Mouse (Mus musculus): ENCODE results near the gene Rgs11. TPM values are rescaled to one million over a fixed set of nuclear protein-coding genes. Genes with fewer than 3 reads are reported as not detected.
A peak's percentile ranks its signal among the peaks of the same experiment; 100 is the strongest.

The Rgs11 gene
- polyA plus RNA-seq, 1 experiment from 2014 or later, result 2.0 TPM

DNA sequence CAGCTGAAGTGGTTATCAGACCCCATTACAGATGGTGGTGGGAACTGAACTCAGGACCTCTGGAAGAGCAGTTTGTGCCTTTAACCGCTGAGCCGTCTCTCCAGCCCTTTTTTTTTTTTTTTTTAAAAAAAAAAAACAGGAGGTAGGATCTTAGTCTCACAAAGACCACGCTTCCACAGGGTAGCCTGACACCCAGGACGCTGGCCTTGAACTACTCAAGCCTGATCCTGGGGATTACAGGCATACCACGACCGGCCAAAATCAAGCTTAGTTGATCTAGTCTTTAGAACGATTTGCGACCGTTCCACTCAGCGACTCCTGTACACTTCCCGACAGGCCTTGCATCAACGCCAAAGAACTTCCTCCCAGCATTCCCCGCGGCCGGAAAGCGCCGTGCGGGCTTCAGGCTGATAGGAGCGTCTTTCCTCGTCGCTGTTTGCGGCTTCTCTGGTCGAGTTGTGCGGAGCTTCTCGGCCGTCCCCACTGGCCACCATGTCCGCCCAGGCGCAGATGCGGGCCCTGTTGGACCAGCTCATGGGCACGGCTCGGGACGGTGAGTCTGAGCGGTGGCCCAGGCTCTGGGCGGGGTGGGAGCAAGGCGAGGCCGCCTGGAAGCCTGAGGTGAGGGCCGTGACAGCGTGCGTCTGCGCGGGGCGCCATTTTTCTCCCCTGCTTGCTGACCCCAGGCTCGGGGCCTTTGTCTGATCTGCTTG, 49.9 kb downstream of the Rgs11 start, which contains the start of gene Luc7l:
Luc7l (plus strand) TSS at position 358 of the 713 bp plus-strand sequence.
- peak within 1 kb of the TSS; percentile 98 for H3K4me3 ChIP-seq (replicated peaks)
- H3K9me3 ChIP-seq, result no peaks in the 10 kb centered on the region
- peaks cover 15% of the 10 kb centered on the region for H3K36me3 ChIP-seq
- H3K4me2 ChIP-seq (replicated peaks), result peak within 1 kb of the TSS; percentile 79
- H3K4me1 ChIP-seq (replicated peaks), result peaks cover 17% of the 10 kb centered on the region
- H3K9ac ChIP-seq (replicated peaks), result peak within 1 kb of the TSS; percentile 99
- peak within 1 kb of the TSS; percentile 99 for H3K27ac ChIP-seq
- ATAC-seq, result peak; percentile 97
- 0% methylated on average over 43 of the region's 43 CpGs for WGBS
- no peaks in the 10 kb centered on the region for H3K27me3 ChIP-seq

DNA sequence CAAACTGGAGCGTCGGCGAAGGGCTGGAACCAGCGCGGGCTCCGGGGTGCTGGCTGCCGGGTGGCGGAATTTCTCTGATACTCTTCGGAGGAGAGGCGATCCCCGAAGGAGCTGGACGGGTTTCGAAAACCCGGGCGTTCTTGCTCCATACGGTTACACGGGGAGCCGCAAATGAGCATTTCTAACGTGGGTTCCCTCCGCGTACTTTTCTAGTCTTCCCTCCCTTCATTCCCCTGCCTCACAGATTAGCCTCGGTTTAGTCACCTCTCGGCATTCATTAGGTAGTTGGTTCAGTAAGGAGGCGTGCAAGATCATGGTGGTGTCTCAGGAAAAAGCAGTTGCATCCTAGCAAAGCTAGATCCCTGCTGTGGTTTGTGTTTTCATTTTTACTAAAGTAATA, 50.6 kb downstream of the Rgs11 start:
- Histone ChIP-seq H3K4me3 (replicated peaks) (peak overlapping the region; percentile 98), H3K36me3 (peaks cover 21% of the 10 kb centered on the region), H3K4me1 (replicated peaks) (peaks cover 17% of the 10 kb centered on the region), H3K27me3 (no peaks in the 10 kb centered on the region), H3K4me2 (replicated peaks) (peak overlapping the region; percentile 79), H3K9me3 (no peaks in the 10 kb centered on the region), H3K9ac (replicated peaks) (peak overlapping the region; percentile 99), H3K27ac (peak overlapping the region; percentile 99)
- under 1% methylated on average over 24 of the region's 24 CpGs for WGBS
- ATAC-seq, result no peak

DNA sequence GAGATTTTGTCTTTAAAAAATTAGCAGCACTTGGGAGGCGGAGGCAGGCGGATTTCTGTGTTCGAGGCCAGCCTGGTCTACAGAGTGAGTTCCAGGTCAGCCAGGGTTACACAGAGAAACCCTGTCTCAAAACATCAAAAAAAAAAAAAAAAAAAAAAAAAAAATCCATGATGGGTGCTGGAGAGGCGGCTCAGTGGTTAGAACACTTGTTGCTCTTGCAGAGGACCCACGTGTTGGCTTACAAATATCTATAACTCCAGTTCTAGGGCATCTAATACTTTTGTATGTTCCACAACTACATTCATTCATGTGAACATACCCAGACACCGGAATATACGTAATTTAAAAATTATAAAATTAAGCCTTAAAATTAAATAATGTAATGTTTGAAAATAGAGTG, 52.6 kb downstream of the Rgs11 start:
- H3K36me3 ChIP-seq, result peaks cover 38% of the 10 kb centered on the region
- no peak overlapping the region for H3K9ac ChIP-seq (replicated peaks)
- no peak for ATAC-seq
- H3K4me3 ChIP-seq (replicated peaks), result no peak overlapping the region
- no peaks in the 10 kb centered on the region for H3K27me3 ChIP-seq
- peaks cover 17% of the 10 kb centered on the region for H3K4me1 ChIP-seq (replicated peaks)
- no peak overlapping the region for H3K27ac ChIP-seq
- H3K4me2 ChIP-seq (replicated peaks), result no peak overlapping the region
- 96% methylated on average over 7 of the region's 7 CpGs for WGBS
- H3K9me3 ChIP-seq, result no peaks in the 10 kb centered on the region

Other genes with a start within 250 kb of the Rgs11 start
- gene Capn15, start 217.2 kb upstream of the Rgs11 start, polyA plus RNA-seq (2015; fragmentation: Nextera tagmentation; extraction: Ambion mirVana), result 19.1 and 21.1 TPM in 2 replicates
- 27.6 and 35.0 TPM in 2 replicates for gene Rab11fip3, start 133.4 kb upstream of the Rgs11 start, polyA plus RNA-seq (2015; fragmentation: Nextera tagmentation; extraction: Ambion mirVana)
- gene Decr2, start 112.6 kb upstream of the Rgs11 start, polyA plus RNA-seq (2015; fragmentation: Nextera tagmentation; extraction: Ambion mirVana), result 27.0 and 28.2 TPM in 2 replicates
- gene Nme4, start 107.3 kb upstream of the Rgs11 start, polyA plus RNA-seq (2015; fragmentation: Nextera tagmentation; extraction: Ambion mirVana), result 31.8 and 36.8 TPM in 2 replicates
- 2.4 and 2.6 TPM in 2 replicates for gene Tmem8, start 89.7 kb upstream of the Rgs11 start, polyA plus RNA-seq (2015; fragmentation: Nextera tagmentation; extraction: Ambion mirVana)
- gene Mrpl28, start 79.5 kb upstream of the Rgs11 start, polyA plus RNA-seq (2015; fragmentation: Nextera tagmentation; extraction: Ambion mirVana), result 182 and 191 TPM in 2 replicates
- 17.3 and 21.6 TPM in 2 replicates for gene Axin1, start 64.3 kb upstream of the Rgs11 start, polyA plus RNA-seq (2015; fragmentation: Nextera tagmentation; extraction: Ambion mirVana)
- not detected in 2 replicates for gene Pdia2, start 3.9 kb upstream of the Rgs11 start, polyA plus RNA-seq (2015; fragmentation: Nextera tagmentation; extraction: Ambion mirVana)
- gene Arhgdig, start 4.8 kb downstream of the Rgs11 start, polyA plus RNA-seq (2015; fragmentation: Nextera tagmentation; extraction: Ambion mirVana), result 28.1 and 28.3 TPM in 2 replicates
- 25.3 and 31.0 TPM in 2 replicates for gene Fam234a, start 41.3 kb downstream of the Rgs11 start, polyA plus RNA-seq (2015; fragmentation: Nextera tagmentation; extraction: Ambion mirVana)
- gene Luc7l, start 49.9 kb downstream of the Rgs11 start, polyA plus RNA-seq (2015; fragmentation: Nextera tagmentation; extraction: Ambion mirVana), result 121 and 126 TPM in 2 replicates
- 0.75 and 0.82 TPM in 2 replicates for gene Neurl1b, start 211.9 kb downstream of the Rgs11 start, polyA plus RNA-seq (2015; fragmentation: Nextera tagmentation; extraction: Ambion mirVana)